Comparison of ENCODE assay signal across 10 mouse cellular contexts in the genomic region with DNA sequence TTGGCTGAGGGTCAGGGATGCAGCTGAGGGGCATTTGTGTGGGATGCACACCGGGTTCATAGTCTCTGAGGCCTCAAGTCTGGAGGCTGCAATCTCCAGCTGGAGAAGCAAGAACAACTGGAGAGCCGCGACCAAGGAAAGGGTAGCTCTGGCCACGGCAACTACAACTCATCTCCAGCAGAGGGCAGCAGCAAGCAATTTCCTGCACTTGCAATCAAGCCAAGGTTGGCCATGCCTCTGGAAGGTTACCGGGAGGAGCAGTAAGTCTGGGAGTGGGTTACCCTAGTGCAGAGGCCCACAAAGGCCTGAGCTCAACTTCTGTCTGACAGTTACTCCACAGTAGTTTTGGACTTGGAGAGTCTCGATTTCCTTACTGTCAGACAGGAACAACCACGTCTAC.
DNase-seq lines count a peak whose midpoint lies in the region; ATAC-seq lines count a peak whose summit lies in the region.
"Had no signal": no experiment of that assay in that cellular context is flagged by ENCODE, and none has a peak within 500 bp of the region (broad histone marks: within the 10 kb centered on the region; RNA-seq: fewer than 3 reads in every experiment).

No protein-coding gene starts in this region.

- no peak overlapping the region for H3K27ac ChIP-seq in hindbrain, embryonic 10.5 days
- H3K27ac ChIP-seq in hindbrain, embryonic 12.5 days, result no peak overlapping the region
- H3K27ac ChIP-seq in forebrain, embryonic 12.5 days, result no peak overlapping the region
- H3K27ac ChIP-seq: embryonic facial prominence, embryonic 12.5 days had no signal

- no peak overlapping the region for H3K4me2 ChIP-seq in hindbrain, embryonic 12.5 days (replicated peaks)
- H3K4me2 ChIP-seq in forebrain, embryonic 12.5 days, result no peak overlapping the region
- H3K4me2 ChIP-seq: embryonic facial prominence, embryonic 12.5 days had no signal

- no peak overlapping the region for H3K4me3 ChIP-seq in hindbrain, embryonic 10.5 days
- no peak overlapping the region for H3K4me3 ChIP-seq in hindbrain, embryonic 12.5 days
- no peak overlapping the region for H3K4me3 ChIP-seq in forebrain, embryonic 12.5 days (replicated peaks)
- H3K4me3 ChIP-seq: embryonic facial prominence, embryonic 12.5 days; myocyte had no signal

- H3K4me1 ChIP-seq in hindbrain, embryonic 10.5 days (replicated peaks), result no peaks in the 10 kb centered on the region
- H3K4me1 ChIP-seq in hindbrain, embryonic 12.5 days, result no peaks in the 10 kb centered on the region
- no peaks in the 10 kb centered on the region for H3K4me1 ChIP-seq in forebrain, embryonic 12.5 days
- H3K4me1 ChIP-seq: embryonic facial prominence, embryonic 12.5 days had no signal

- no peak overlapping the region for H3K9ac ChIP-seq in hindbrain, embryonic 12.5 days
- no peak overlapping the region for H3K9ac ChIP-seq in forebrain, embryonic 12.5 days
- H3K9ac ChIP-seq: embryonic facial prominence, embryonic 12.5 days had no signal

- intact Hi-C loops in left cerebral cortex, postnatal 4 days (cut with DNase I), result no loop called here

- peak; percentile 79 for DNase-seq in hindbrain, embryonic 10.5 days (ENCODE audit: low spot score)
- peak; percentile 47 for DNase-seq in c-Kit-positive CD71-negative TER-119-negative erythroid progenitor cells, embryonic 14.5 days (ENCODE audit: low read depth)
- DNase-seq in induced T-regulatory cell, adult 2 months (ENCODE audit: low read depth), result peak; percentile 65
- DNase-seq in left cerebral cortex, postnatal 4 days, result peak; percentile 78
- DNase-seq in natural killer cell, adult 2 months (ENCODE audit: low spot score in 2 of 2), result peak; percentile 25 to 35
- DNase-seq in splenic B cell, adult 2 months (ENCODE audit: low read depth, low spot score), result peak; percentile 57

- no peaks in the 10 kb centered on the region for H3K9me3 ChIP-seq in hindbrain, embryonic 10.5 days
- no peaks in the 10 kb centered on the region for H3K9me3 ChIP-seq in hindbrain, embryonic 12.5 days (replicated peaks)
- no peaks in the 10 kb centered on the region for H3K9me3 ChIP-seq in forebrain, embryonic 12.5 days
- H3K9me3 ChIP-seq: embryonic facial prominence, embryonic 12.5 days had no signal

- H3K36me3 ChIP-seq in hindbrain, embryonic 10.5 days, result no peaks in the 10 kb centered on the region
- H3K36me3 ChIP-seq in hindbrain, embryonic 12.5 days, result no peaks in the 10 kb centered on the region
- H3K36me3 ChIP-seq in forebrain, embryonic 12.5 days (replicated peaks), result no peaks in the 10 kb centered on the region
- H3K36me3 ChIP-seq in splenic B cell, adult 2 months (ENCODE audit: control insufficient read depth, insufficient read depth, low read length, poor library complexity, severe bottlenecking), result no peaks in the 10 kb centered on the region
- H3K36me3 ChIP-seq: embryonic facial prominence, embryonic 12.5 days had no signal

- 28% methylated on average over 7 of the region's 7 CpGs for WGBS in hindbrain, embryonic 10.5 days
- 24% methylated on average over 7 of the region's 7 CpGs for WGBS in hindbrain, embryonic 12.5 days
- WGBS in forebrain, embryonic 12.5 days, result 27% methylated on average over 7 of the region's 7 CpGs

- no peak for ATAC-seq in hindbrain, embryonic 12.5 days (ENCODE audit: low FRiP score)
- 0 out of 2 replicates have a peak, but pooled peaks have one; percentile 17 for ATAC-seq in forebrain, embryonic 12.5 days (ENCODE audit: low FRiP score)

- no peaks in the 10 kb centered on the region for H3K27me3 ChIP-seq in hindbrain, embryonic 10.5 days (ENCODE audit: insufficient read depth, poor library complexity, severe bottlenecking)
- no peaks in the 10 kb centered on the region for H3K27me3 ChIP-seq in hindbrain, embryonic 12.5 days
- 0 out of 2 replicates have a peak, but pooled peaks cover 4% of the 10 kb centered on the region for H3K27me3 ChIP-seq in forebrain, embryonic 12.5 days
- H3K27me3 ChIP-seq in splenic B cell, adult 2 months (ENCODE audit: control insufficient read depth, insufficient read depth, low read length, poor library complexity, severe bottlenecking), result no peaks in the 10 kb centered on the region
- H3K27me3 ChIP-seq: embryonic facial prominence, embryonic 12.5 days had no signal
